Mouse (Mus musculus): ENCODE measurements around the gene Cep44. TPM values are rescaled to one million over a fixed set of nuclear protein-coding genes. Genes with fewer than 3 reads are reported as not detected.
A peak's percentile ranks its signal among the peaks of the same experiment; 100 is the strongest.

Cep44 gene
- polyA plus RNA-seq, 1 experiment from 2014 or later = 15.2 TPM

DNA sequence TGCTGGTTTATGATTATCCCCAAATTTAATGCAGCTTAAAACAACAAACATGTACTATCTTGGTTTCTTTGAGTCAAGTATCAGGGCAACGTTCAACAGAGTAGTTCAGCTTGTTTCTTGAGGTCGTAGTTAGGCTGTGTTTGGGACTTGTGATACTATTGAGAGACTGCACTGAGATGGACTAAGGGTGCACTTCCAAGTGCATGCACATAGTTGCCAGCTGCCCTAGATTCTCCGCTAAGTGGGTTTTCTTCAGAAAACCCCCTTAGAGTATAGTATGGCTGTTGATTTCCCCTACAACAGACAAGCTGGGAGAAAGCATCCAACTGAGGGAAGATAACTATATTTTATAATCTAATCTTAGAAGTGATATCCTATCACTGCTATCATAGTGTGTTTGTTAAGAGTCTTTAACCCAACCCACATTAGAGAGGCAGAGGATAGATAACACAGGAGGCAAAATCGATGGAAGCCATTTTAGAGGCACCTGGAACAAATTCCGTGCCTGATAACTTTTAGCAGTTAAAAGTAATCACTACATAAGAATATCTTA, 1.8 kb upstream of the Cep44 start:
- Histone ChIP-seq H3K27me3 (ENCODE audit: control insufficient read depth, insufficient read depth, low read depth, low read length) (no peaks in the 10 kb centered on the region), H3K27ac (ENCODE audit: low read length) (peak overlapping the region; percentile 61; the same call in 1 of the 2 replicates), H3K9ac (ENCODE audit: low read depth, low read length) (peak overlapping the region; percentile 28; the same call in 1 of the 2 replicates), H3K4me2 (ENCODE audit: low read depth, low read length) (peak overlapping the region; percentile 81), H3K9me3 (replicated peaks; ENCODE audit: control insufficient read depth, low read length) (no peaks in the 10 kb centered on the region), H3K4me3 (ENCODE audit: low read depth, low read length) (peak overlapping the region; percentile 40), H3K4me1 (ENCODE audit: control insufficient read depth, low read depth, low read length) (peaks cover 9% of the 10 kb centered on the region), H3K36me3 (ENCODE audit: control insufficient read depth, insufficient read depth) (no peaks in the 10 kb centered on the region)
- 42% methylated on average over 5 of the region's 5 CpGs for WGBS (ENCODE audit: insufficient replicate concordance)
- ATAC-seq (ENCODE audit: low read depth) = no peak

DNA sequence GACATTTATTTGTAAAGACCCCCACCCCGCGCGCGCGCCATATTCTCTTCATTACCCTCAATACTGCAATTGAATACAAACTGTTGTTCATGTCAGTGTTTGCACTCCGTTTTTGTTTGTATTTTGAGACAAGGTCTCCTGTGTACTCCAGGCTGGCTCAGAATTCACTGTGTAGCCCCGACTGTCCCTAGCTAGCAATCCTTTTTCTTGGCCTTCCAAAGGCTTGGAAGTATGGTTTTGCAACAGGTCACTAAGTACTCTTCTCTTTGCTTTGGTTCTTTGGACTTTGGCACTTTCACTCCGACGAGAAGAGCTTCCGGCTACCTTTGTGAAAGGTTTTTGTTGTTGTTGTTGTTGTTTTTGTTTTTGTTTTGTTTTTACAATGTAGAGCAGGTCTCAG, 1.2 kb upstream of the Cep44 start:
- peaks cover 9% of the 10 kb centered on the region for H3K4me1 ChIP-seq (ENCODE audit: control insufficient read depth, low read depth, low read length)
- no peak for ATAC-seq (ENCODE audit: low read depth)
- no peaks in the 10 kb centered on the region for H3K36me3 ChIP-seq (ENCODE audit: control insufficient read depth, insufficient read depth)
- H3K9me3 ChIP-seq (replicated peaks; ENCODE audit: control insufficient read depth, low read length) = no peaks in the 10 kb centered on the region
- WGBS (ENCODE audit: insufficient replicate concordance) = 18% methylated on average over 10 of the region's 10 CpGs
- peak overlapping the region; percentile 84; the same call in 1 of the 2 replicates for H3K27ac ChIP-seq (ENCODE audit: low read length)
- H3K4me2 ChIP-seq (ENCODE audit: low read depth, low read length) = peak overlapping the region; percentile 81
- H3K9ac ChIP-seq (ENCODE audit: low read depth, low read length) = peak overlapping the region; percentile 86
- peak overlapping the region; percentile 70 for H3K4me3 ChIP-seq (ENCODE audit: low read depth, low read length)
- no peaks in the 10 kb centered on the region for H3K27me3 ChIP-seq (ENCODE audit: control insufficient read depth, insufficient read depth, low read depth, low read length)

DNA sequence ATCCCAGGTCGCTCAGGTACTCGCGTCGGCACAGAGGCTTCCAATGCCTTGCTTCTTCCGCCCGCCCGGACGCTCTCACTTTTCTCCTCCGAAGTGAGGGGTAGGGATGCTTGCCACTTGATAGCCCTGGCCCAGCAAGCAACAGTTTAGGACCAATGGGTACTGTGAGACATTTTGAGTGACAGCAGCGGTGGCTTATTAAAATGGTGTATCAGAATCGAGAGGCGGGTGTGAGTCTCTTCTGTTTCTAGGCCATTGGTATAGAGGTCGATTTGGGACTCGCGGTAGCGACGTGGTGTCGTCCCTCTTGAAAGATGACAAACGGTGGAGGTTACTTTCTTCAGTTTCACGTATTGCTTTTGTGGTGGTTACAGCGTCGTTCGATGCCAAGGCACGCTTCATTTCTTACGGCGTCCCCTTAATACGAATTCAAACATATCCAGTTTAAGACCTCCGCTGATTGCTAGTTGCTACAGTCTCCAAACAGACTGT, 560 bp upstream of the Cep44 start:
- peak; percentile 96 for ATAC-seq (ENCODE audit: low read depth)
- H3K9me3 ChIP-seq (replicated peaks; ENCODE audit: control insufficient read depth, low read length) = no peaks in the 10 kb centered on the region
- peak overlapping the region; percentile 70 for H3K4me3 ChIP-seq (ENCODE audit: low read depth, low read length)
- peak overlapping the region; percentile 86 for H3K9ac ChIP-seq (ENCODE audit: low read depth, low read length)
- H3K4me1 ChIP-seq (ENCODE audit: control insufficient read depth, low read depth, low read length) = peaks cover 9% of the 10 kb centered on the region
- peak overlapping the region; percentile 81 for H3K4me2 ChIP-seq (ENCODE audit: low read depth, low read length)
- H3K36me3 ChIP-seq (ENCODE audit: control insufficient read depth, insufficient read depth) = no peaks in the 10 kb centered on the region
- peak overlapping the region; percentile 84 for H3K27ac ChIP-seq (ENCODE audit: low read length)
- 0% methylated on average over 28 of the region's 28 CpGs for WGBS (ENCODE audit: insufficient replicate concordance)
- H3K27me3 ChIP-seq (ENCODE audit: control insufficient read depth, insufficient read depth, low read depth, low read length) = no peaks in the 10 kb centered on the region

DNA sequence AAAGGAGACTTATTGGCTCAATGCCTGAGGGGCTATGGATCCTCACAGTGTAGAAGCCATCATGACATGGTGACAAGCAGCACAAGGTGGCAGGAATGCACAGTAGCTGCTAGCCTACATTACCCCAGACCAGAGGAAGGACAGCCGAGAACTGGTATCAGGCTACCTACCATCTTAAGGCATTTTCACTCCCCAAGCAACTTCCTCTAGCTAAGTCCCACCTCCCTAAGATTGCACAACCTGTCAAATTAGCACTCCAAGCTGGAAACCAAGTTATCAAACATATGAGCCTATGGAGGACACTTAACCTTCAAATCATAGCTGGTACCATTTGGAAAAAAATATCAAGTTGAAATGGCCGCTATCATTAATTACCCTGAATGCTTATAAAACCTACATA, 3.0 kb downstream of the Cep44 start:
- Histone ChIP-seq H3K4me3 (ENCODE audit: low read depth, low read length) (no peak overlapping the region), H3K36me3 (ENCODE audit: control insufficient read depth, insufficient read depth) (peaks cover 8% of the 10 kb centered on the region), H3K27me3 (ENCODE audit: control insufficient read depth, insufficient read depth, low read depth, low read length) (no peaks in the 10 kb centered on the region), H3K4me1 (ENCODE audit: control insufficient read depth, low read depth, low read length) (peaks cover 9% of the 10 kb centered on the region), H3K9me3 (replicated peaks; ENCODE audit: control insufficient read depth, low read length) (no peaks in the 10 kb centered on the region), H3K9ac (ENCODE audit: low read depth, low read length) (no peak overlapping the region), H3K4me2 (ENCODE audit: low read depth, low read length) (no peak overlapping the region), H3K27ac (ENCODE audit: low read length) (no peak overlapping the region)
- WGBS (ENCODE audit: insufficient replicate concordance) = 66% methylated on average over 2 of the region's 2 CpGs
- ATAC-seq (ENCODE audit: low read depth) = no peak

DNA sequence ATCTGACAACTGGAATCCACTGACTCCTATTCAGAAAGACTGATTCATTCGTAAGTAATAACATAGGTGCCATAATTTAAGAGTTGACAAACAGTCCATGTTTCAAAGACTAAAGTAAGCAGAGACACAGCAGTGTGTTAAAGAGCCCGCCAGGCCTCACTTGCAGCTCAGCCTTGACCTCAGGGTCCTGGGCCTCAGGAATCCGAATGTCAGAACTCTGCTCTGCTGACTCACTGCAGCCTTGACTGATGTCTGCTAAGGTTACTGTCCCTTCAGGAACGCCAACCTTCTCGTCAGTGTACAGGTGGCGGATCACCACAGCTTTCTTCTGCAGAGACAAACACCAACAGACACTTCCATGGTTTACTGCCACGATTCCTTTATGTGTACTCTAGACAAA, 10.1 kb downstream of the Cep44 start:
- H3K36me3 ChIP-seq (ENCODE audit: control insufficient read depth, insufficient read depth) = peaks cover 24% of the 10 kb centered on the region
- no peak overlapping the region for H3K27ac ChIP-seq (ENCODE audit: low read length)
- H3K4me2 ChIP-seq (ENCODE audit: low read depth, low read length) = no peak overlapping the region
- ATAC-seq (ENCODE audit: low read depth) = no peak
- WGBS (ENCODE audit: insufficient replicate concordance) = 75% methylated on average over 7 of the region's 7 CpGs
- no peaks in the 10 kb centered on the region for H3K27me3 ChIP-seq (ENCODE audit: control insufficient read depth, insufficient read depth, low read depth, low read length)
- no peak overlapping the region for H3K4me3 ChIP-seq (ENCODE audit: low read depth, low read length)
- H3K9ac ChIP-seq (ENCODE audit: low read depth, low read length) = no peak overlapping the region
- no peaks in the 10 kb centered on the region for H3K9me3 ChIP-seq (replicated peaks; ENCODE audit: control insufficient read depth, low read length)
- H3K4me1 ChIP-seq (ENCODE audit: control insufficient read depth, low read depth, low read length) = no peaks in the 10 kb centered on the region

DNA sequence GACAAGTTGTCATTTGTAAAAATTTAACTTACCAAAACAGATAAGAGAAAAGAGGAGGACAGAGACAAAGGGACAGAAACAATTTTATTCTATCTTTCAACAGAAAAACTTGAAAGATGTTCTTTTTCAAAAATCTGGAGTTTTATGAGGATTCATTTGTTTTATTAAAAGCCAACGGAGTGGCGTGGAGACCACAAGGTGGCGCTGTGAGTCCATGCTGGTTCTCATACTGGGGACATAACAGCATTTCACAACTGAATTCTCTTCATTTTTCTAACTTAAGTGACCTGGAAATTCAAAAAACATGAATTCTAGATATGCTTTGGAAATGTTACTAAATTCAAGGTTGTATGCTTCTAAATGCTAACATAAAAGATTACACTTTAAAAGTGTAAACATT, 20.5 kb downstream of the Cep44 start:
- Histone ChIP-seq H3K4me3 (ENCODE audit: low read depth, low read length) (no peak overlapping the region), H3K27me3 (ENCODE audit: control insufficient read depth, insufficient read depth, low read depth, low read length) (no peaks in the 10 kb centered on the region), H3K4me2 (ENCODE audit: low read depth, low read length) (no peak overlapping the region), H3K27ac (ENCODE audit: low read length) (no peak overlapping the region), H3K9me3 (replicated peaks; ENCODE audit: control insufficient read depth, low read length) (no peaks in the 10 kb centered on the region), H3K4me1 (ENCODE audit: control insufficient read depth, low read depth, low read length) (no peaks in the 10 kb centered on the region), H3K36me3 (ENCODE audit: control insufficient read depth, insufficient read depth) (no peaks in the 10 kb centered on the region; the same call in 1 of the 2 replicates), H3K9ac (ENCODE audit: low read depth, low read length) (no peak overlapping the region)
- no peak for ATAC-seq (ENCODE audit: low read depth)
- WGBS (ENCODE audit: insufficient replicate concordance) = 3% methylated on average over 3 of the region's 3 CpGs

DNA sequence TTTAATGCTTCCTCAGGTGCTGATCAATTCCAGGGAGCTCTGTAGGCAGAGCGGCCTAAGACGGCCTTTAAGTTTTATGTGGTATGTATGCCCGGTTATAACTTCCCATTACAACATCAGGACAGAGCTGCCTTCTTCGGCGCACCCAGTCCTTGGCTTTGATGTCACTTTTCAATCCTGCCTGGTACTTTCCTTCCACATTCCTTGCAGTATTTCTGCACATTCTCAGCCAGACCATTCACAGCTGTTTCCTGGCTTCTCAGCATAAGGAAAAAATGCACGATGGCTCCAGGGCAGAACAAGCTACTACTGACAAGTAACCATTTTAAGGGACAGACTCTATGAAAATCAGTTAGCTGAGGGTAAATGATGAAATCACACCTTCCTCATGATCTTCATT, 22.0 kb downstream of the Cep44 start:
- no peaks in the 10 kb centered on the region for H3K9me3 ChIP-seq (replicated peaks; ENCODE audit: control insufficient read depth, low read length)
- no peak overlapping the region for H3K27ac ChIP-seq (ENCODE audit: low read length)
- no peak overlapping the region for H3K9ac ChIP-seq (ENCODE audit: low read depth, low read length)
- H3K27me3 ChIP-seq (ENCODE audit: control insufficient read depth, insufficient read depth, low read depth, low read length) = no peaks in the 10 kb centered on the region
- no peak for ATAC-seq (ENCODE audit: low read depth)
- no peak overlapping the region for H3K4me2 ChIP-seq (ENCODE audit: low read depth, low read length)
- 70% methylated on average over 6 of the region's 6 CpGs for WGBS (ENCODE audit: insufficient replicate concordance)
- H3K4me1 ChIP-seq (ENCODE audit: control insufficient read depth, low read depth, low read length) = no peaks in the 10 kb centered on the region
- no peaks in the 10 kb centered on the region; the same call in 1 of the 2 replicates for H3K36me3 ChIP-seq (ENCODE audit: control insufficient read depth, insufficient read depth)
- H3K4me3 ChIP-seq (ENCODE audit: low read depth, low read length) = no peak overlapping the region

DNA sequence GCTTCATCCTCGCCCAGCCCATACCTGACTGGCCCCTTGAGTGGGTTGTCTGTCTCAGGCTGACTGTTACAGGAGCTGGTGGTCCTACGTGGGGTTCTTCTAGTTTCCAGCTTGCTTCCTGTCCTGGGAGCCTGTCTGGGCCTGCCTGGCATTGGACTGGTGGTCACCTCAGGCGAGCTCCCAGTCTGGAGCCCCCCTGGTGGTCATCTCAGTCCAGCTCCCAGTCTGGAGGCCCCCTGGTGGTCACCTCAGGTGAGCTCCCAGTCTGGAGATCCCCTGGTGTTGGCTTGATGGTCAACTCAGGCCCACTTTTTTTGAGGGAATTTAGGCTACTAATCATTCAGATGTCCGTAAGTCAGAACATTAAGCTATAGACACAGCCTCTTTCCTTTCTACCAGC, 29.8 kb downstream of the Cep44 start:
- 54% methylated on average over 4 of the region's 4 CpGs for WGBS (ENCODE audit: insufficient replicate concordance)
- H3K27me3 ChIP-seq (ENCODE audit: control insufficient read depth, insufficient read depth, low read depth, low read length) = no peaks in the 10 kb centered on the region
- ATAC-seq (ENCODE audit: low read depth) = no peak

DNA sequence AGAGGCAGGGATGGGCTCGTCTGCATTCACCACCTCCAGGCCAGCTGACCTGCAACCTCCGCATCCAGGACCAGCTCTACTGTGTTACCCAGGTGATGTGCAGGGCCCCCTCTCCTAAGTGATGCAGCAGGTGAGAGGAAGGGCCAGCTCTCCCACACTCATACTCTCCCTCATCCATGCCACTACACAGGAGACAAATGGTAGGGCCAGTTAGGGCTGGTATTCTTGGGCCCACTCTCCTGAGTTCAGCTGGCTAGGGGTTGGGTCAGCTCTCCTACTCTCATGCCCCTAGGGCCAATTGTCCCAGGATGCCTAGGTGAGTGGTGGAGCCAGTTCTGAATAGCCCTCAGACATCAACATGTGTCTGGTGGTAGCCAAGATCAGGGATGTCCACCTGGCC, 30.6 kb downstream of the Cep44 start:
- 48% methylated on average over 2 of the region's 2 CpGs for WGBS (ENCODE audit: insufficient replicate concordance)
- H3K27ac ChIP-seq (ENCODE audit: low read length) = no peak overlapping the region
- no peaks in the 10 kb centered on the region for H3K36me3 ChIP-seq (ENCODE audit: control insufficient read depth, insufficient read depth)
- no peaks in the 10 kb centered on the region for H3K27me3 ChIP-seq (ENCODE audit: control insufficient read depth, insufficient read depth, low read depth, low read length)
- no peak overlapping the region for H3K9ac ChIP-seq (ENCODE audit: low read depth, low read length)
- H3K4me3 ChIP-seq (ENCODE audit: low read depth, low read length) = no peak overlapping the region
- H3K4me2 ChIP-seq (ENCODE audit: low read depth, low read length) = no peak overlapping the region
- H3K9me3 ChIP-seq (replicated peaks; ENCODE audit: control insufficient read depth, low read length) = no peaks in the 10 kb centered on the region
- ATAC-seq (ENCODE audit: low read depth) = no peak
- H3K4me1 ChIP-seq (ENCODE audit: control insufficient read depth, low read depth, low read length) = no peaks in the 10 kb centered on the region

More for the DNA sequence above, 29.8 kb downstream of the Cep44 start:
- Histone ChIP-seq H3K9ac (ENCODE audit: low read depth, low read length) (no peak overlapping the region), H3K4me2 (ENCODE audit: low read depth, low read length) (no peak overlapping the region), H3K4me1 (ENCODE audit: control insufficient read depth, low read depth, low read length) (no peaks in the 10 kb centered on the region), H3K36me3 (ENCODE audit: control insufficient read depth, insufficient read depth) (no peaks in the 10 kb centered on the region), H3K9me3 (replicated peaks; ENCODE audit: control insufficient read depth, low read length) (no peaks in the 10 kb centered on the region), H3K27ac (ENCODE audit: low read length) (no peak overlapping the region), H3K4me3 (ENCODE audit: low read depth, low read length) (no peak overlapping the region)
